Mouse (Mus musculus) forelimb bud, embryonic 11.5 days (tissue): ENCODE measurements around the gene Nr4a2.

Experiments used
- DNase-seq: peaks from one replicate; pipeline ENCODE4 v3.0.0-alpha.2; 2012; ENCODE audit warnings: low read depth, low spot score

Nr4a2 gene

GRCm38 (mm10) chr2:57111791-57112538, 11.8 kb downstream of the Nr4a2 start:
- no peak for DNase-seq

DNA sequence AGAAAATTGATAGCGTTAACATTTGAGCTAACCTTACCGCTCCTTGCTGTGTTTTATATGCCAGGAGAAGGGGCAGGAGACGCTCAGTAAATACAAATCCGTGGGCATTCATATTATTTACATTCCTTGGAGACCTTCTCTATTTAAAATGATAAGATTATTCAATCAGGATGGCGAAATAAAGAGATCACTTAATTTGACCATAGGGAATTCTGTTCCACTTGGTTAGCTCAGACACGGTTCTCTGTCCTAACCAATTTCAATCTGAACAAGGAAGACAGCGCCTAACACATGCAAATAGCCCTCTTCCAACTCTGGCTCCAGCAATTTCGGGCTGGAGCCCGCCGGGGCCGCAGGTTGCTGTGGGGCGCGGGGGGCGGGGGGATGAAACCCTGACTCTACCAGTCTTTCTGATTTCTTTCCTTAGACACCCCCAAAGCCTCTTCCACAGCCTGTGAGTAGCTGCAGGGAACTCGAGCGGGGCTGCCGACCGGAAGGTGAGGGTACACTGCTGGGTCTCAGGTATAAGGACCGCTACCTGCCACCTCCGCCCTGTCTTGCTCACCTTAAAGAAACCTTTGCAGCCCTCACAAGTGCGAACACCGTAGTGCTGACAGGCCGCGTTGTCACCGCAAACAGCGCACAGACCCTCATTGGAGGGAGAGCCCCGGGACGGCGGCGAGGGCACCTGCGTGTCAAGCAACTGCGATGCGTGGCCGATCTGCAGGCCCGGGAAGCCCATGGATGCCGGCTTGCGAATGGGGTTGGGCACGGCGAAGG, 12.6 kb downstream of the Nr4a2 start:
- DNase-seq = no peak

DNA sequence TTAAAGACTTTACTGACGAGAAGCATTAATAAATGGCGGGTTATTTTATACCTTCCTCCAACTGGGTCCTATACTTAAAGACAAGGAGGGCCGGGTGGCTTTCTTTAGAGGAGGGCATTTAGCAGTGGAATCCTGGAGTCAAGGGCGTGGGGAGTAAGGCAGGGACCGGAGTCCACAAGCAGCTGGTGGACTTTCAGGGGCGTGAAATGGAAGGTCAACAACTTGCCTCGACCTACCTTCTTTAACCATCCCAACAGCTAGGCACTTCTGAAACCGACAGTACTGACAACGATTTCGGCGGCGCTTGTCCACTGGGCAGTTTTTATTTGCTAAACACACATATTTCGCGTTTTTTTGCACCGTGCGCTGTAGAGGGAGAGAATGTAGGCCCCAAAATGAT, 13.4 kb downstream of the Nr4a2 start:
- DNase-seq = no peak

DNA sequence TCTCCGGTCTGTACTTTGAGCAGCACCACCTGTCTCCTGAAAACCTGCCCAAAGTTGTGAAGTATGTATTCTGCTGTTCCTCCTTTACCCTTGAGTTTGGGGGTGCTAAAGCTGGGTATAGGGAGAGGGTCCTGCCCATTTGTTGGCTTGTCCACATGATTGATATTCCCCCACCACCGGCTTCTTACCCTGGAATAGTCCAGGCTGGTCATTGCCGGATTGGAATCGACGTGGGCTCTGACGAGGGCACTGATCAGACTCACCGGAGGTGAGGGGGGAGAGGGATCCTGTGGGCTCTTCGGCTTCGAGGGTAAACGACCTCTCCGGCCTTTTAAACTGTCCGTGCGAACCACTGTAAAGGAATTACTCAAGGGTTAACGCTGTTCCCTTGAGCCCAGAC, 13.9 kb downstream of the Nr4a2 start:
- DNase-seq = no peak

DNA sequence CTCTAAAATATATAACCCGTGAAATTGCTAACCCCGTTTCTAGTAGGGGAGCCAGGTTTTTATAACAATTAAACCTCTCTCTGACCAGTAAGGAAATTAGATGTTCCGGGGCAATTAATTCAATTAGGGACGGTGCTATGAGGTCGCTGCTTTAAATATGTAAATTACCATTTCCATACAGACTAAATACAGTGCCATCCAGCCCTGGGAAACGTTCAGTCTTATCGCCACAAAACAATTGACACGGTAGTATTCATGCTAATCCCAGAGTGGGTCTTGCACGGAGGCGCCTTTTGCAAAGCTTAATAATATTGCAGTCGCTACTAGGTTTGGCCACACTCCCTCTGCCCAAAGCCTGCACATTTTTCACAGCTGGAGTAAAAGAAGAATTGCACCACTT, 14.5 kb downstream of the Nr4a2 start:
- DNase-seq = no peak

DNA sequence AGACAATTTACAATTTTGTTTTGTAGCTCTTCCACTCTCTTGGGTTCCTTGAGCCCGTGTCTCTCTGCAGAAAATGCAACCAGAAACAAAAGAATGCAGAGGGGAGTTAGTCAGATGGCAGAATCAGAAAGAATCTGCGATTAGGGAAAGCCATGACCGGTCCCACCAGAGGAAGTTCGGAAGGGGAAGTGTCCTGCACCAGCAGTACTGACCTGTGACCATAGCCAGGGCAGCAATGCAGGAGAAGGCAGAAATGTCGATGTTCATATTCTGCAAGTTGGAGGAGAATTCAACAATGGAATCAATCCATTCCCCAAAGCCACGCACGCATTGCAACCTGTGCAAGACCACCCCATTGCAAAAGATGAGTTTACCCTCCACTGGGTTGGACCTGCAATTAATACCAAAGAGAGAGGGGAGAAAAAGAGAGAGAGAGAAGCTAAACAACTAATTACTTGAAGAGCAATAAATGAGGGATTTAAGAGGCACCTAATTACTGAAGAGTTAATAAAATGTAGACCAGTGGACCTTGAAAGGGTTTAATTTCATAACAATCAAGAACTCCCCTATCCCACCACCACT, 15.4 kb downstream of the Nr4a2 start:
- DNase-seq = no peak

DNA sequence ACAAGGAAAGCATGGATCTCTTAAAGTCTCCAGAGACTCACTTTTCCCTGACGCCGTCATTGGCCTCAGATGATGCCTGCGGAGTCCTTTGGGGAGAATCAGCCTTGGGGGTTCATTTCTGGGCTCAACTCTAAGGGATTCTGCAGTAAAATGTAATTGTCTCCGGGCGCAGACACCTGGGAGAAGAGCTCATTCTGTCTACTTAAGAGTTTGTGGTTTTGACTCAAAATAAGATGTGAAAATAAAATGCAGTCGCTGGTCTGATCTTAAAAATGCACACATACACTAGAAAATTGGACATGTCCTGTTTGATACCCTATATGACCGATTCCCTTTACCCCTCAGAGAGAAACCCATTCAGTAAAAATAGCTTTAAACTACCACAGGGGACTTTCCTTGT, 18.4 kb downstream of the Nr4a2 start:
- DNase-seq = no peak

DNA sequence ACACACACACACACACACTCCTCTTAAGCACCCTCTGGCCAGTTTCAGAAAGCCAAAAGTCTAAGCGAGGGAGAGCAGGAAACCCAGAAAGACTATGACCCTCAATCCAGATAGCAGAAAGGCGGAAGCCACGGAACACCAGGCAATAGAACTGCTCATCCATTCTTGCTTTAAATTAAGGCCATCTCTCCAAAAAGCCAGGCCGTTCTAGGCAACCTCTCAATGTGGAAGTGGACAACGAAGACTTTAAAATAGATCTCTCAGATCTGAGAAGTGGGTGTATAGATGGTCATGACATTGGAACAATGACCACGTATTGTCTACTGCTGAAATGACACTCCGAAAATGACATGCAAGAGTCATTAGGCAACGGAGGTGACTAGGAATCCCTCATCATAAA, 19.1 kb downstream of the Nr4a2 start:
- no peak for DNase-seq

DNA sequence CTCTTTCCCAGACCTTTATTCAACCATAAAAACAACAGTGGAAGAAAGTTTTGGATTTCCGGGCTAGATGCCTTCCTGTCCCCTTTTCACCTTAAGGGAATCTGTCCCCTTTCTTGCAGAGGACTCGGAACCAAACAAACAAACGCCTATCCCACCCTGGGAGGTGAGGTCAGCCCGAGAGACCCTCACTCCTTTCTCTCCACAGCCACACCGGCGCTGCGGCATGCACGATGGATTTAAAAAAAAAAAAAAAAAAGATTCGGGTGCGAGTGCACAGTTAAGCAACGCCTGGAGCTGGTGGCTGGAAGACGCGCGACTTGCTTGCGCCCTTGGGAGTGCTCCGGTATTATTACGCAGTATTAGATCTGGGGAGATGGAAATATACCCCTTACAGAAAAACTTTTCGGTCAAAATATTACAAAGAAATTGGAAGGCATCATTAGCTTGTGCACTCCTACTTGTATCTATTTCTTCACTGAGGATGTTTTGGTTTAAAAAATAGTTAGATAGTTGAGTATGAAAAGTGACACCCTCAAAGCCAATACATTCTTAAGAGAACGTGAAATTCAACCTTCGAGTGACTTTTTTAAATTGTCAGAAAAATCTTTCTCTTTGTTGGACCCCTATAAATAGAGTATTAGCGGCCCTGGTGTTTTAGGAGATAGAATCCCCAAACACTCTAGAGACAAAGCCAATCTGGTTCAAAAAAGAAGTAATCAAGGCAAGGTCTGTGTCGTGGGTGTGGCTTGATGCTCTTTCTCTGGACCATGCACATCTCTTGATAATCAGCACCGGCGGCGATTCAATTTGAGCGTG, 19.8 kb downstream of the Nr4a2 start:
- DNase-seq = no peak

DNA sequence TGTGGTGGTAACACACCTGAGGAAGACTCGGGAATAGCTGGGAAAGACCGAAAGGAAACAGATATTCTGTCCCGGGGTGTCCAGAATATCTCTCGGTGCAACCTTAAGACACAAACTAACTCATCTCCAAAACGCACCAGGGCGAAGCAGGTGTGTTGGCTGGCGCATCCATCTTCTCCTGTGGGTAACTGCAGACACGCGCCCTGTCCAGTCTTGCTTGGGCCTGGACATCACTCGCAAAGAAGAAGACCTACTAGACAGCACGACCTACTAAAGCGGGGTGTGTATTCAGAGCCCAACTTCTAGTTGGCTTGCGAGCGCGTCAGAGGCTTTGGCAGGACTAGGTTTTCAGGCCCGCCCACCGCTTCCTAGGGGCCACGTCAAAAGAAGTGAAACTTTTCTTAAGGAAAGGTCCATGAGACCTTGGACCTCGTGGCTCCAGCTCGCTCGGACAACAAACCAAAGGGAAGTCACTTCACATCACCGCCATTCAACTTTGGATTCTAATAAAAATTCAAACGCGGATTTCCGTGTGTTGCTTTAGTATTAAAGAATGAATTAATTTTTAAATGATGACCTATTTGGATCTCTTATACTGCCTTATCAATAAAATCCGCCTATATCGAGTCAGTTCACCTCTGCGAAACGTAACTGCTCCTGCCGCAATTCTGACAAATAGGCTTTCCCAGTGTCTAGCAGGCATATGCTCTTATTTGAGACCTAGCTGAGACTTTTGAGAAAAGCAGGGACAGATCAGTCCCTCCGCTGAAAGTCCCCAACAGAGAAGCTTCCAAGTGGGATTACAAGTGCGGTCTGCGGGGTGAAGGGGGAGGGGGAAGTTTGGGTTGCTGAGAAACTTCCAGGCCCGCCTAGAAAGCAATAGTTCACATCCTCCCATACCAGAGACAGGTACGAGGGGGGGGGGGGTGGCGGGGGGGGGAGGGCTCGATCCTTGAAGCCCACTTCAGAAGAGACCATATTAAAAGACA, 20.7 kb downstream of the Nr4a2 start:
- no peak for DNase-seq

DNA sequence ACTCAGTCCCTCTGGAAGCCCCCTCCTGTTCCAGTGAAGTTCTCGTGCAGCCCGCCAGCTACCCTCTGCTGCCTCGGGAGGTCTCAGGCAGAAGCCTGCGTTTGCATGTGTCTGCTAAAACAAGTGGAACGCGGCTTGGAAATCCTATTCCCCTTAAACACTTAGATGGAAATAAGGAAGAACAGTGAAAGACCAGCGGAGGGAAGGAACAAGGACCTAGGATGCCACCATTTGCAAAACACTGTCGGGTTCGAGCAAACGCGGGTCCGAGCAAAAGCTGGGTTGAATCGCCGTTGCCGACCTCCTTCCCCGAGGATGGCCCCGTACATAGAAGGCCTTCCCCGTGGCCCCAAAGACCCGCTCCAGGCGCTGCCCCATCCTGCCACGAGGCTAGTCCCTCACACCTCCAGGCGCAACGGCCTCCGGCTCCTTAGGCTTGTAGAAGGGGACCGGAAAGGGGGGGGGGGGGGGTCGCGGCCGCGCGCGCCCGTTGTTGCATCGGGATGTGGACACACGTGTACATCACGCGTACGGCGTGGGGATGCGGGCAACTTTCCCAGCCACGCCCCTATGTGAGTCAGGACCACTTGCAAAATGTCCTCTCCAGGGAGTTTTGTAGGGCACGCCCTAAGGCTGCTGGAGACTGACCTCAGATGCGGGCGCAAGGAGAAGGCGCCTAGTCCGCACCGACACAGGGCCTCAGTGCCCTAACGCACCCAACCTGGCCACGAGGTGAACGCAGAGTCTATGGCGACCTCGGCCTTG, 21.5 kb downstream of the Nr4a2 start:
- DNase-seq = no peak

DNA sequence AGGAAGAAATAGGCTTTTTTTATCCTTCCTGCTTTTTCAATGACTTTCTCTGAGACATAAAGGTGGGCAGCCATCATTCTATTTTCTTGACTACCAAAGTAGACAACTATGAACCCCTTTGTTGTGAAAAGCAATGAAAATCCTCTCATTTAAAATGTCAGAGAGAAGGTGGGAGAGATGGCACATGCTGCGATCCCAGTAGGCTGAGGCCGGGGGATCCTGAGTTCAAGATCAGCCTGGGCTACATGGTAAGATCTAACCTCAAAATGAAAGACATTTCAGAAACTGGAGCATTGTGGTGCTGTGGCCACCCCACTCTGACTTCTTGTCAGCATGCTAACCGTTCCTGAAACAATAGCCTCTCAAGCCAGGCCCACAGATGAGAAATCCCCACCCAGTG, 23.6 kb downstream of the Nr4a2 start:
- no peak for DNase-seq

- DNase-seq = no peak
Observed at GRCm38 (mm10) chr2:57072452-57072851, 51.4 kb downstream of the Nr4a2 start.

DNA sequence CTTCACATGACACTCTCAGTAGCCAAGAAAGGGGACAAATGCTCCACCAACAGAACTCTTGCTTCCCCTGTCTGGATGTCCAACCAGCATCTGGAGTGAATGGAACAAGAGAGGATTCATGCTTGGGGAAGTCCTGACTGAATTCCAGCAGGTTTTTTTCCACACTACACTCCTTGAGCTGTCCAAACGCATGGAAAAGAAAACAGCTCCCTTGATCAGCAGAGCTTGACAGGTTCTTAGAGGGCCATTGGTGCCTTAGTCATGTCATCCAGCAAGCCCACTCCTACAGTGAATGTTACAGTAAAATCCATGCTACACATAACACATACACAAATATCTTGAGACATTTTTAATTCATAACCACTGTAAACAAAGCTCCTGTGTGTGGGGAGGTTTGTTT, 60.3 kb downstream of the Nr4a2 start:
- DNase-seq = no peak
